Mouse (Mus musculus) retina, postnatal 1 day (tissue): ENCODE measurements around the gene Gmeb2.
A peak's percentile ranks its signal among the peaks of the same experiment; 100 is the strongest.

Experiments
- DNase-seq: peaks from one replicate; pipeline ENCODE4 v3.0.0-alpha.2; 2012

Gmeb2 gene

DNA sequence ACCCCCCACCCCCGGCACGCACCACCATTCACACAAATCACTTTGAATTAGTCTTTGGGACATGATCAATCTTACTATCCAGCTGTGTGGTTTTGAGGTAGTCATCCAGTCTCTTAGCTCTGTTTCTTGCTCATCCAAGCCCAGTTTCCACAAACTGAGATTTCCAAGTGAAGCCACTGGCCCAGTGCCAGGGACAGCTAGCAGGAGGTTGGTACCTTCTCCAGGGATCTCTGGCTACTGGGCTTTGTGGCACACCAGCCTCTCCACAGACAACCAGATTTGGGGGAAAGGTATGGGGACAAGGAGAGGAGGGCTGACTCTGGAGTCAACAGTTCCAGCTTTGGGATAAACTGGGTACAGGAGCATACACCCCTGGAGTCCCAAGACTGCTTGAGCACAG, 67.5 kb downstream of the Gmeb2 start:
- DNase-seq = no peak

- peak; percentile 77 for DNase-seq
These were observed 68.2 kb downstream of the Gmeb2 start, which contains the start of gene Fndc11 for GRCm38 (mm10) chr2:181219538-181220216. Gene Fndc11, plus strand, starts transcription at chr2:181220013.

GRCm38 (mm10) chr2:181218881-181219485, 68.9 kb downstream of the Gmeb2 start:
- DNase-seq = no peak

DNA sequence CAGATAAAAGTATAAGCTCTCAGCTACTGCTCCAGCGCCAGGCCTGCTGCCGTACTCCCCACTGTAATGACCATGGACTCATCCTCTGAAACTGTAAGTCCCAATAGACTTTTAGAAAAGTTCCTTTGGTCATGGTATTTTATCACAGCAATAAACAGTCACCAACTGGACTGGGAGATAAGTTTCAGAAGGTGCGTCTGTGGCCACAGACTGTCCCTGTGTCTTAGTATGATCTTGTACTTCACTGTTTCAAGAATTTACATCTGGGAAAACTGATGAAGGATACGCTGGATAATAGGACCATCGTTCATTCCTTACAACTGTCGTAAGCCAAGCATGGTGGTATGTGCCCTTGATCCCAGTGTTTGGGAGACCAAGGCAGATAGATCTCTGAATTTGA, 71.8 kb downstream of the Gmeb2 start:
- DNase-seq = no peak

GRCm38 (mm10) chr2:181213021-181213445, 74.8 kb downstream of the Gmeb2 start, which contains the start of gene Srms:
Gene Srms, minus strand, starts transcription at chr2:181213185.
- DNase-seq = peak; percentile 56

DNA sequence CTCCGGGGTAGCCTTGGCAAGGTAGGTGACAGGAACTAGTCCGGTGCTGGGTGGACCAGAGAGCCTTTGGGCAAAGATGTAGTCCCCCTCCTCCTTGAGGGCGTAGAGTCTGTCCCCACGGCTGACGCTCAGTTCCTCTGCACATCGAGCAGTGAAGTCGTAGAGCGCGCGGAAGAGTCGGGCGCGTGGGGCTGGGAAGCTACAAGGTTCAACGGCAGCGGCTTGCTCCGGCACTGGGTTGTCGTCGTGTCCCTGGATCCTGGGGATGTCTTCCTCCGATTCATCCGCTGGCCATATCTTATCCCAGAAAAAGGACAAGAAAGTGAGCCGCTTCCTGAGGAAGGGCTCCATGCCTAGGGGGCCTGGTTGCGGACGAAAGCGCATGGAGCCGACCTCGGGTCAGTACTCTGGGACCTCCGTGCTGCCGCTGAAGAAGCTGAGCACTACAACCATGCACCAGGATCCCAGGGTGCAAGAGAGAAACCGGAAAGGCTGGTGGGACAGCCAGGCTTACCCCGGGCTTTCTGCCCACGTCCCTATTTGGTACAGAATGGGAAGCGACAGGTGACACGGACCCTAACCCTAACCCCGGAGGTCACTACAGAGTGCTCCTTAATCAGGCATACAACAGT, 75.3 kb downstream of the Gmeb2 start:
- DNase-seq = no peak

DNA sequence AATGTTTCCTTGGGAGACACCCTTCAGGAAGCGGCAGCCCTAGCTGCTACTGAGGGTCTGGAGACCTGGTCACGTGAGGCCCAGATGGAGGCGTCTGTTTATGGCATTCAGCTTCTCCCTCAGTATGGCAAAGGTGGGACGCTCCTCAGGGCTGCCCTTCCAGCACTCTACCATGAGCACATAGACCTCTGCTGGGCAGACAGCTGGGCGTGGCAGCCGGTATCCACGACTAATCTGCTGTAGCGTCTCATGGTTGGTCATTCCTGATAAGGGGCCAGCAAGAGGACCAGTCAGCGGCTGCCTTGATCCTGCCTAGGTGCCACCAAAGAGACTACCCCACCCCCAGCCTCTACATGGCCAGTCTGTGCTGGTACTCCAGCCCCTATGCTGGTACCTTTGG, 81.7 kb downstream of the Gmeb2 start:
- DNase-seq = no peak

DNA sequence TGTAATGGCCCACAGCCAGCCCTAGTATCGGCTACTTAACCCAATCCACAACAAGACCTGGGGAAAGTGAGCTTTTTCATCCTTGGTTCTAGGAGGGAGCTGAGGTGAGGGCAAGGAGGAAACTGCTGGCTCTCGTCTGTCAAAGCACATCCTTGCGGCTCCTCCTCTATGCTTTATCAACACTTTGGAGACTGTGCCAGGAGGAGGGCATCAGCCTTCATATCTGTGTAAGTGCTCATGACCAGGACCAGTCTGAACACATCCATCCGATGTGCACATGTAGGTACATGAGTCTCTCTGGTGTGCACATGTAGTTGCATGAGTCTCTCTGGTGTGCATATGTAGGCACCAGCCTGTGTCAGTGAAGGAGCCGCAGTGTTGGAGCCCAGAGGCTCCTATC, 82.2 kb downstream of the Gmeb2 start:
- DNase-seq = no peak

DNA sequence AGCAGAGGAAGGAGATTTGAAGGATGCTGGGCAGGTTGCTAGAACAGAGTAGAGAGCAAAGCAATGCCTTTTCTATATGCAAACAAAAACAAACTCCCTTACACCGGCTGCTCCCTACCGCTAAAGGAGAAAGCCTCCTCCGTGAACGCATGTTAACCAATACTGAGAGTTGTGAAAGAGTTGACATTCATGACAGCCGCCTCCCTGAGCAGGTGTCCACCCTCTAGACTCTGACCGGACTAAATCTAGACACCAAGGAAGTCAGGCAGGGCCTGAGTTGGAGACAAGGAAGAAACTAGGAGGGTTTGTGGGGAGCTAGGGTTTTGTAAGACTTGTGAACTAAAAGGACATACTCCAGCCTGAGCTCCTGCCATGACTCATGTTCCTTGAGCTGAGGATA, 84.9 kb downstream of the Gmeb2 start:
- no peak for DNase-seq

GRCm38 (mm10) chr2:181202422-181202821, 85.4 kb downstream of the Gmeb2 start, which contains the start of gene Ptk6:
Gene Ptk6, minus strand, starts transcription at chr2:181202789.
- no peak for DNase-seq

GRCm38 (mm10) chr2:181201606-181202005, 86.2 kb downstream of the Gmeb2 start:
- DNase-seq = no peak
